Mouse (Mus musculus): Measurements from ENCODE around the gene 5830411N06Rik. TPM values are rescaled to one million over a fixed set of nuclear protein-coding genes. Genes with fewer than 3 reads are reported as not detected.

Gene 5830411N06Rik
- total RNA-seq, 2 experiments from 2014 or later: not detected

Other genes starting within 250 kb of the 5830411N06Rik start
- 1 to 10 TPM; 8.3 to 8.6 TPM for gene Zfp511, start 210.9 kb upstream of the 5830411N06Rik start, total RNA-seq (2021)
- gene Tubgcp2, start 210.6 kb upstream of the 5830411N06Rik start, total RNA-seq (2021): 10 to 100 TPM; 23.2 to 23.6 TPM
- not detected for gene Msx3, start 198.2 kb upstream of the 5830411N06Rik start, total RNA-seq (2021)
- under 1 TPM; 0.52 to 0.53 TPM for gene Caly, start 164.7 kb upstream of the 5830411N06Rik start, total RNA-seq (2021)
- gene Prap1, start 153.9 kb upstream of the 5830411N06Rik start, total RNA-seq (2021): not detected
- 10 to 100 TPM; 37.3 to 44.0 TPM for gene Fuom, start 144.8 kb upstream of the 5830411N06Rik start, total RNA-seq (2021)
- 1 to 10 TPM; 3.2 to 4.0 TPM for gene Paox, start 131.5 kb upstream of the 5830411N06Rik start, total RNA-seq (2021)
- gene Echs1, start 130.8 kb upstream of the 5830411N06Rik start, total RNA-seq (2021): 100 to 1,000 TPM; 138 to 150 TPM
- 10 to 100 TPM; 27.8 to 30.9 TPM for gene Mtg1, start 109.7 kb upstream of the 5830411N06Rik start, total RNA-seq (2021)
- under 1 TPM in 1 of 2 experiments, not detected in 1; 0.07 TPM for gene Sprn, start 92.4 kb upstream of the 5830411N06Rik start, total RNA-seq (2021)
- not detected for gene Olfr522, start 82.5 kb upstream of the 5830411N06Rik start, total RNA-seq (2021)
- gene Olfr523, start 74.1 kb upstream of the 5830411N06Rik start, total RNA-seq (2021): not detected
- gene Olfr524, start 41.3 kb upstream of the 5830411N06Rik start, total RNA-seq (2021): not detected
- not detected for gene Cd163l1, start 29.0 kb upstream of the 5830411N06Rik start, total RNA-seq (2021)
- not detected for gene Olfr525, start 73.6 kb downstream of the 5830411N06Rik start, total RNA-seq (2021)
- not detected for gene Olfr527, start 86.7 kb downstream of the 5830411N06Rik start, total RNA-seq (2021)
- not detected for gene Olfr60, start 114.4 kb downstream of the 5830411N06Rik start, total RNA-seq (2021)
- not detected for gene Olfr530, start 129.0 kb downstream of the 5830411N06Rik start, total RNA-seq (2021)
- not detected for gene Olfr531, start 155.6 kb downstream of the 5830411N06Rik start, total RNA-seq (2021)
- not detected for gene Olfr532, start 174.4 kb downstream of the 5830411N06Rik start, total RNA-seq (2021)
- gene Olfr533, start 216.1 kb downstream of the 5830411N06Rik start, total RNA-seq (2021): not detected
- gene Olfr535, start 236.9 kb downstream of the 5830411N06Rik start, total RNA-seq (2021): not detected